Mouse (Mus musculus) heart, postnatal 4 days (tissue): ENCODE data around the gene Gm45837. TPM values are rescaled to one million over a fixed set of nuclear protein-coding genes. Genes with fewer than 3 reads are reported as not detected.

ENCODE experiments used
- DNase-seq: peaks from one replicate; pipeline ENCODE4 v3.0.0; 2021
- total RNA-seq, 2 experiments: library from RNA; stranded (reverse); gene quantifications; 2 replicates each; pipeline ENCODE4 v1.2.3; 2021

Gm45837 gene
- total RNA-seq, 2 experiments from 2014 or later, result 7.4 TPM; not detected in 1

GRCm38 (mm10) chr7:101465850-101466580, 55.3 kb downstream of the Gm45837 start:
- DNase-seq, result no peak

GRCm38 (mm10) chr7:101466581-101467081, 55.9 kb downstream of the Gm45837 start:
- peak; percentile 63 for DNase-seq

- no peak for DNase-seq
Observed at GRCm38 (mm10) chr7:101471423-101471822, 60.7 kb downstream of the Gm45837 start.

GRCm38 (mm10) chr7:101471968-101472480, 61.3 kb downstream of the Gm45837 start:
- no peak for DNase-seq

GRCm38 (mm10) chr7:101472598-101473558, 62.2 kb downstream of the Gm45837 start:
- peak; percentile 69 for DNase-seq

GRCm38 (mm10) chr7:101474399-101474811, 63.7 kb downstream of the Gm45837 start:
- no peak for DNase-seq

GRCm38 (mm10) chr7:101476028-101476427, 65.3 kb downstream of the Gm45837 start:
- no peak for DNase-seq

- no peak for DNase-seq
Observed at GRCm38 (mm10) chr7:101476493-101476892, 65.8 kb downstream of the Gm45837 start.

- no peak for DNase-seq
Observed at GRCm38 (mm10) chr7:101477200-101477599, 66.5 kb downstream of the Gm45837 start.

- no peak for DNase-seq
Observed at GRCm38 (mm10) chr7:101478099-101478498, 67.4 kb downstream of the Gm45837 start.

- DNase-seq, result no peak
Observed at GRCm38 (mm10) chr7:101479841-101480240, 69.2 kb downstream of the Gm45837 start.

- DNase-seq, result no peak
Observed at GRCm38 (mm10) chr7:101480671-101481070, 70.0 kb downstream of the Gm45837 start.

GRCm38 (mm10) chr7:101481872-101482498, 71.3 kb downstream of the Gm45837 start:
- no peak for DNase-seq

GRCm38 (mm10) chr7:101482499-101483081, 71.9 kb downstream of the Gm45837 start:
- DNase-seq, result no peak

GRCm38 (mm10) chr7:101483498-101484115, 72.9 kb downstream of the Gm45837 start:
- no peak for DNase-seq

- DNase-seq, result no peak
Observed at GRCm38 (mm10) chr7:101487102-101487501, 76.4 kb downstream of the Gm45837 start.

GRCm38 (mm10) chr7:101490952-101491351, 80.3 kb downstream of the Gm45837 start:
- DNase-seq, result no peak

- no peak for DNase-seq
Observed at GRCm38 (mm10) chr7:101498385-101498784, 87.7 kb downstream of the Gm45837 start.

GRCm38 (mm10) chr7:101499251-101499650, 88.6 kb downstream of the Gm45837 start:
- no peak for DNase-seq

GRCm38 (mm10) chr7:101499701-101500100, 89.0 kb downstream of the Gm45837 start:
- no peak for DNase-seq

- no peak for DNase-seq
Observed at GRCm38 (mm10) chr7:101501236-101501635, 90.5 kb downstream of the Gm45837 start.
